Mouse (Mus musculus) c-Kit-negative CD71-positive TER-119-positive erythroid progenitor cells, embryonic 14.5 days (primary cell): Measurements from ENCODE around the gene Rab42.

ENCODE experiments used
- DNase-seq: peaks from one replicate; pipeline ENCODE4 v3.0.0-alpha.2; 2013; ENCODE audit warnings: low read depth, low spot score

The Rab42 gene

DNA sequence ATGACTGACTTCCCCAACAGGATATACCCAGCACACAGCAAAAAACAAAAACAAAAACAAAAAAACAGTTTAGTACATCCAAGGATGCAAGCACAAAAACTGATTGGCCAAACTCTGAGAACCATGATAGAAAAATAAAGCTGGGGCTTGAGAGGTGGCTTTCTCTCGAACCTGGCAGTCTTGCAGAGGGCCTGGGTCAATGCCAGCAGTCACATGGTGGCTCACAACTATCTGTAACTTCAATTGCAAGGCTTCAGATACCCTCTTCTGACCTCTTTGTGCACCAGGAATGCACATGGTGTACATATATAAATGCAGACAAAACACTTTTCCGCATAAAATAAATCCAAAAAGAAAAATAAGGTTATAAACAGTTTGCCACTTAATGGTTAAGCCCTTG lies 30.0 kb downstream of the Rab42 start:
- no peak for DNase-seq

DNA sequence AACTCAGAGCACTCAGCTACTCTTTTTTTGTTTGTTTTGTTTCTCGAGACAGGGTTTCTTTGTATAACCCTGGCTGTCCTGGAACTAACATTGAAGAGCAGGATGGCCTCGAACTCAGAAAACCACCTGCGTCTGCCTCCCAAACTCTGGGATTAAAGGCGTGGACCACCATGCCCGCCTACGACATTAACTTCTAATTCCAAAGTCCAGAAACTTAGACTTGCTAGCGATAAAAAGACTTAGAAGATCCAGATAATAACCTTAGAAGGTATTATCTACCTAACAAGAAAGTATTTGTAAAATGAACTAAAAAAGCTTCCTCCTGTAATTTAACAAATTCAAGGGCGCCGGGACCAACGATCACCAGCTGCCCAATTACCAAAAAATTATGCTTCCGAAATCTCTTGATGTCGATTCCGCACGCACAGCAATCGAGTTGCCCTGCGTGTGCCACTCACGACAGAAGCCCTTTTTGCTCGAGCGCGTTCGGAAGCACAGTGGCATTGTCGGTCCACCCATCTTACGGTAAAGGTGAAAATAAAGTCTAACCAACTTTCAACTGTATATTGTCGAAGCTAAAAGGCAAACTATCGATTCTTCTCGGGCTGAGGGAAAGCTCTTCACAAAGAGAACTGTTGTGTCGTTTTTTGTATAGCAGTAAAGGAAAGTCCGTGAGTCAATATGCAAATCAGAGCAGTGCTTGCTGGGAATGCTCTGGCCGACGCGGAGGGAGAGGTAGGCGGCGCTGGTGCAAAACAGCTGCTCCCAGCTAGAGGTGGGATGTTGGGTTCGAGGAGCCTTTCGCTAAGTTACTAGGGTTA lies 33.2 kb downstream of the Rab42 start:
- DNase-seq: peak; percentile 87

- no peak for DNase-seq
Observed at GRCm38 (mm10) chr4:132268871-132269739, 34.1 kb downstream of the Rab42 start.

DNA sequence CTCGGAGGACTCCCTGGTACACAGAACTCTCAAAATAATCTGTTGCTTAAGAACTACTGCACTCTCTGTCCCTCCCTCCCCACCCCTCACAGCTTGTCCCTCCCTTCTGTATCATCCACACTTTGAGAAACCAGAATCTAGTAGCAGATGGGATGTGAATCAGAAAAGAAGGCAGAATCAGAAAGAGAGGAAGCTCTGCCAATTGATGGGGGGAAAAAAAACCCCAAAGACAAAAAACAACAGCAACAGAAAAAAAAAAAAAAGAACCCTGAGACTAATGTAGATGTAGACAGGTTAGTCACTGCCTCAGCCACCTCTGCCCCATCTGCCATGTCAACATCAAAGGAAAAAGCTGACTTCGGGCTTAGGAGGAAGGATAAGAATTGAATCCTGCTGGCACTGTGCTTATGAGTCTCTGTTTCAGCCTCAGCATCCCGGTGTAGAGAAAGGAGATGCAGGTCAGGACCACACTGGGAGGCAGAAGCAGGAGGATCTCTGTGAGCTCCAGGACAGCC lies 36.3 kb downstream of the Rab42 start:
- DNase-seq: no peak

DNA sequence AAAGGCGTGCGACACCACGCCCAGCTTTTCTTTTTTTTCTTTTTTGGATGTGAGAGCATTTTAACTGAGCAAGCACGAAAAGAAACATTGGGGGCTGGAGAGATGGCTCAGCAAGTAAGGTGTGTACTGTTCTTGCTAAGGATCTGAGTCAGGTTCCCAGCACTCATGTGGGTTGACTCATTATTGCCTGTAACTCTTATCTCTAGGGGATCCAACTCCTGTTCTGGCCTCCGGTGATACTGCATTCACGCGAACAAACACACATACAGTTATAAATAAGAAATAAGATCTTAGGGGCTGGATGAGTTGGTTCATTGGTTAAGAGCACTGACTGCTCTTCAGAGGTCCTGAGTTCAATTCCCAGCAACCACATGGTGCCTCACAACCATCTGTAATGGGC lies 39.9 kb downstream of the Rab42 start:
- no peak for DNase-seq

GRCm38 (mm10) chr4:132262358-132262616 lies 40.9 kb downstream of the Rab42 start:
- no peak for DNase-seq

DNA sequence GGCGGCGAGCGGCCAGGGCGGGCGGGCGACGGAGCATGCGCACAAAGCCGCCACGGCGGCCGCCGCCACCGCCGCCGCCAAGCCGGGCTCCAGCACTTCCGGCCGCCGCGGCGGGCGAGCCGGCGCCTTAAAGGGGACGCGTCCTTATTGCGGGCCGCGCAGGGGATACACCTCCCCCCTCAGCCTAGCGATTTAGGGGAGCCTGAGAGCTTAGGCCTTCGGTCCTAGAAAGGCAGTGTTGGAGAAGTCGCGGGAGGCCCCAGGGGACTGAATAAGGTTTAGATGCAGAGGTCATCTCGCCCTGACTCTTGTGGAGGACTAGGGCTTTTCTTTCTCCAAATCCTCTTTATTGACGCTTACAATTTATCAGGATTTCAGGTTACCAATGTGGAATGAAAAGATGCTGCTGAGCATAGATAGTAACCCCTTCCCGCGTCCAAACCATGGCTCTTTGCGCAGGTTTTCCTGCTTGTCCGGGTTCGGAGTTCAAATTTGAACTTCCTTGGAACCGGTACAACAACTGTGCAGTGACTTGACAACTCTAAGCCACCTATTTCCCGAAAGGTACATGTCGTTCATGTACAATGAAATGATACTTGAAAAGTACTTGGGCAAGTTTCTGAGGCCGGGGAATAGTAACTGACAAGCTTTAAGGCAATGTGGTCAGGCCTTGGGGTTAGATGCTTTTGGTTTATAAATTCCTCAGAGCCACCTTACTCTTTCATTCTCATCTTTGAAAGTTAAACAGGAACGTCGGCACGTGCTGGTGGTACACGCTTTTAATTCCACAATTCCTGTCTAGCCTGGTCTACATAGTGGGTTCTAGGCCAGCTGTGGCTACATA lies 41.4 kb downstream of the Rab42 start, which contains the start of gene Gmeb1:
Gene Gmeb1 (minus strand): TSS at position 89 of the 844 bp plus-strand sequence.
- peak; percentile 65 for DNase-seq

DNA sequence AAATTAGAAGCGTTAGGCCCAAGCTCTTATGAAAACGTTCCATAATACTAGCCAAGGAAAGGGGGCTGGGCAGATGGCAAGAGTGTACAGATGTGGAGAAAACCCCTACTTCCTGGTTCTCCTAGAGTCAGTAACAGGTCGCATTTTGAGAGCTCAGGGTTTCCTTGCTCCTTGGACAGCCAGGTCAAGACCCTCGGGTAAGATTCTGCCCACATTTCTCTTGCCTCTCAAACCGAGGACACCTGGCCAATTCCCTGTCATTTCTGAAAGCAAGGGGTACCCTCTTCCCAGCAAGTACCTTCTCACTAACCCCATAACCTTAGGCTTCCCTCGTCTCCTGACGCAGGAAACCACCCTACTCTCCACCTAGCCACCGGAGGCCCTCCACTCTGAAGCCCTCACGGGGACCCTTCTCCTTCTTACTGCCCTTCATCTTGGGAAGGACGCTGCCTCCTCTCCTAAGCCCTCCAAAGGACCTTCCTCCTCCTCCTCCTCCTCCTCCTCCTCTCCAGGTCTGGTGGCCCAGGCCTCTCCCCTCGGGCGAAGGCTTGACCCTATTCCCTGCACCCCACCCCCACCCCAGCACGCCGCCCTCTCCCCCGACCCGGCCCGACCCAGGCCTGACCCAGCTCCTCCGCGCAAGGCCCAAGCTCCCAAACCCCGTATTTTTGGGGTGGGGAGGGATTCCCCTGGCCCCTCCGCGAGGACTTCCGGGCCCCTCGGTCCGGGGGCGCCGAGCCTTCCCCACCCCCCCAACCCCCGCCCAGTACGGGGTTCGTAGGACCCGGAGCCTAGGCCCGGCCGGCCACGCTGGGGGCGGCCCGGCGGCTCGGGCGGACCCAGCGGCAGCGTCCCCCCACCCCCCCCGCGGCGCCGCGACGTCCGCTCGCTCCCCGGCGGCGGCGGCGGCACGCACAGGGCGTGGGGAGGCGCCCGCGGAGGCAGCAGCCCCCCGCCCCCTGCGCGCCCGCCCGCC lies 42.5 kb downstream of the Rab42 start:
- peak; percentile 22 for DNase-seq

GRCm38 (mm10) chr4:132259248-132259647 lies 43.9 kb downstream of the Rab42 start:
- no peak for DNase-seq

GRCm38 (mm10) chr4:132256384-132256783 lies 46.8 kb downstream of the Rab42 start:
- DNase-seq: no peak

GRCm38 (mm10) chr4:132254986-132255385 lies 48.2 kb downstream of the Rab42 start:
- DNase-seq: no peak

- no peak for DNase-seq
Observed at GRCm38 (mm10) chr4:132253622-132254021, 49.6 kb downstream of the Rab42 start.

DNA sequence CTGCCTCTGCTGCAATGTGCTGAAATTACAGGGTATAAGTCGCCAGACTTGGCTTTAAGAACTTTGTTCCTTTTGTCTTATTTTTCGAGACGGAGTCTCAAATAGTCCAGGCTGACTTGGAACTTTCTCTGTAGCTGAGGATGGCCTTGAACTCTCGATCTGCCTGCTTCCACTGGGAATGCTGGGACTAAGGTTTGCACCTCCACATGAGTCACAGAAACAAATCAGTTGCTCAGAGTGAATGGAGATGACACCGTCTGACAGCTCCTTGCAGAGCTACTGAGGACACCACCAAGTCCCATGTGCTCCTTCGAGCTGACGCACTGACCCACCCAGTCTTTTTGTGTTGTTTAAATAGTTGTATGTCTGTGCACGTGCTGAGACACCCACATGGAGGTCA lies 50.1 kb downstream of the Rab42 start:
- DNase-seq: no peak
